Mouse (Mus musculus) lung, postnatal 4 days (tissue): ENCODE measurements around the gene Hoxb7.
A peak's percentile ranks its signal among the peaks of the same experiment; 100 is the strongest.

ENCODE experiments used
- DNase-seq, 2 experiments: peaks; one replicate each; pipeline ENCODE4 v3.0.0; 2021

Hoxb7 gene

GRCm38 (mm10) chr11:96317608-96318367 lies 31.4 kb downstream of the Hoxb7 start, which contains the start of gene Hoxb4:
Hoxb4 (plus strand) TSS chr11:96318267.
- no peak for DNase-seq

- DNase-seq = peak; percentile 81 to 88
Observed at GRCm38 (mm10) chr11:96318368-96319070, 32.1 kb downstream of the Hoxb7 start.

- DNase-seq = peak in 1 of 2 experiments; percentile 61
Observed at GRCm38 (mm10) chr11:96319071-96319902, 32.9 kb downstream of the Hoxb7 start.

- DNase-seq = peak in 1 of 2 experiments; percentile 65
Observed at GRCm38 (mm10) chr11:96319910-96320309, 33.5 kb downstream of the Hoxb7 start.

- DNase-seq = peak in 1 of 2 experiments; percentile 64
Observed at GRCm38 (mm10) chr11:96320688-96321087, 34.3 kb downstream of the Hoxb7 start.

- DNase-seq = no peak
Observed at GRCm38 (mm10) chr11:96321846-96322245, 35.4 kb downstream of the Hoxb7 start.

- no peak for DNase-seq
Observed at GRCm38 (mm10) chr11:96322738-96323137, 36.3 kb downstream of the Hoxb7 start.

- no peak for DNase-seq
Observed at GRCm38 (mm10) chr11:96323154-96323553, 36.7 kb downstream of the Hoxb7 start, which contains the start of gene Hoxb3. Hoxb3 (plus strand) TSS chr11:96323326.

- no peak for DNase-seq
Observed at GRCm38 (mm10) chr11:96324125-96324524, 37.7 kb downstream of the Hoxb7 start.

GRCm38 (mm10) chr11:96324965-96325364 lies 38.5 kb downstream of the Hoxb7 start:
- no peak for DNase-seq

GRCm38 (mm10) chr11:96325747-96326212 lies 39.4 kb downstream of the Hoxb7 start:
- DNase-seq = no peak

GRCm38 (mm10) chr11:96326705-96327104 lies 40.3 kb downstream of the Hoxb7 start:
- no peak for DNase-seq

- DNase-seq = no peak
Observed at GRCm38 (mm10) chr11:96327122-96327521, 40.7 kb downstream of the Hoxb7 start.

GRCm38 (mm10) chr11:96327750-96328149 lies 41.3 kb downstream of the Hoxb7 start:
- no peak for DNase-seq

- DNase-seq = no peak
Observed at GRCm38 (mm10) chr11:96328605-96329004, 42.2 kb downstream of the Hoxb7 start.

- DNase-seq = no peak
Observed at GRCm38 (mm10) chr11:96332105-96332504, 45.7 kb downstream of the Hoxb7 start.

- DNase-seq = peak in 1 of 2 experiments; percentile 74
Observed at GRCm38 (mm10) chr11:96332618-96333032, 46.2 kb downstream of the Hoxb7 start.

GRCm38 (mm10) chr11:96333241-96334001 lies 47.0 kb downstream of the Hoxb7 start:
- peak in 1 of 2 experiments; percentile 22 for DNase-seq

- peak in 1 of 2 experiments; percentile 47 for DNase-seq
Observed at GRCm38 (mm10) chr11:96334002-96334364, 47.6 kb downstream of the Hoxb7 start.

- peak in 1 of 2 experiments; percentile 11 for DNase-seq
Observed at GRCm38 (mm10) chr11:96334998-96335397, 48.6 kb downstream of the Hoxb7 start.

- DNase-seq = no peak
Observed at GRCm38 (mm10) chr11:96336597-96336996, 50.2 kb downstream of the Hoxb7 start.

- no peak for DNase-seq
Observed at GRCm38 (mm10) chr11:96337026-96337425, 50.6 kb downstream of the Hoxb7 start.
